Comparison of ENCODE assay signal across 21 mouse cellular contexts in genomic region chr1:92327141-92327540, GRCm38 (mm10).
A peak's percentile ranks its signal among the peaks of the same experiment; 100 is the strongest.
DNase-seq lines count a peak whose midpoint lies in the region; ATAC-seq and TF ChIP-seq lines count a peak whose summit lies in the region.
"Had no signal": no experiment of that assay in that cellular context is flagged by ENCODE, and none has a peak within 500 bp of the region (broad histone marks: within the 10 kb centered on the region; RNA-seq: fewer than 3 reads in every experiment).

No protein-coding gene starts in this region.

- H3K4me3 ChIP-seq in forebrain, embryonic 11.5 days (ENCODE audit: low read depth, low read length) = no peak overlapping the region
- no peak overlapping the region for H3K4me3 ChIP-seq in forebrain, embryonic 10.5 days
- H3K4me3 ChIP-seq in heart, embryonic 10.5 days = no peak overlapping the region
- H3K4me3 ChIP-seq in stomach, postnatal 0 days (ENCODE audit: low read depth, low read length) = no peak overlapping the region

- ATAC-seq in forebrain, embryonic 11.5 days (replicated peaks; ENCODE audit: low FRiP score) = no peak
- ATAC-seq in stomach, postnatal 0 days (ENCODE audit: low FRiP score, low TSS enrichment) = no peak
- ATAC-seq: activated CD4-positive, CD25-positive, alpha-beta regulatory T cell, adult 4 months; CD4-positive, CD25-positive, alpha-beta regulatory T cell, adult 4 months; Patski had no signal

- no peaks in the 10 kb centered on the region for H3K27me3 ChIP-seq in forebrain, embryonic 11.5 days (ENCODE audit: control insufficient read depth, insufficient read depth, low read length)
- H3K27me3 ChIP-seq in forebrain, embryonic 10.5 days (ENCODE audit: poor library complexity, severe bottlenecking) = no peaks in the 10 kb centered on the region
- H3K27me3 ChIP-seq in heart, embryonic 10.5 days (ENCODE audit: insufficient read depth, poor library complexity, severe bottlenecking) = no peaks in the 10 kb centered on the region; the same call in 1 of the 2 replicates
- no peaks in the 10 kb centered on the region for H3K27me3 ChIP-seq in stomach, postnatal 0 days (ENCODE audit: control insufficient read depth, insufficient read depth, low read length)
- H3K27me3 ChIP-seq: Patski had no signal

- no peak overlapping the region for H3K9ac ChIP-seq in forebrain, embryonic 11.5 days (ENCODE audit: low read length)
- H3K9ac ChIP-seq in stomach, postnatal 0 days (ENCODE audit: low read length) = no peak overlapping the region

- H3K27ac ChIP-seq in forebrain, embryonic 11.5 days (ENCODE audit: low read depth, low read length) = no peak overlapping the region
- H3K27ac ChIP-seq in forebrain, embryonic 10.5 days = no peak overlapping the region
- no peak overlapping the region for H3K27ac ChIP-seq in heart, embryonic 10.5 days
- H3K27ac ChIP-seq in stomach, postnatal 0 days (replicated peaks) = no peak overlapping the region

- peak; percentile 26 for DNase-seq in forebrain, embryonic 11.5 days (ENCODE audit: low spot score)
- no peak for DNase-seq in forebrain, embryonic 10.5 days (ENCODE audit: extremely low spot score, low spot score)
- DNase-seq in heart, adult 11 months = peak; percentile 60
- no peak for DNase-seq in heart, postnatal 25 days (ENCODE audit: low spot score)
- DNase-seq in heart, embryonic 10.5 days (ENCODE audit: low spot score) = peak; percentile 70
- no peak for DNase-seq in heart, postnatal 14 days
- DNase-seq in stomach, postnatal 0 days (ENCODE audit: low spot score) = peak; percentile 2
- no peak for DNase-seq in thymus, adult 18-20 months
- DNase-seq: adrenal gland, adult 2 months; adrenal gland, adult 8-10 months; adrenal gland, postnatal 10 days; adrenal gland, postnatal 14 days; adrenal gland, postnatal 25 days; adrenal gland, postnatal 36 days; B cell, adult 2 months; cerebellum, adult 11 months; cerebellum, adult 11-12 months had no signal

- intact Hi-C loops in heart, postnatal 25 days (cut with DNase I) = no loop called here
- intact Hi-C loops in heart, postnatal 14 days (cut with DNase I) = no loop called here

- no peak for TF ChIP-seq EP300 in stomach, postnatal 0 days (optimal IDR thresholded peaks at IDR 0.05)

- TF ChIP-seq CTCF in stomach, postnatal 0 days (IDR thresholded peaks at IDR 0.05; ENCODE audit: low read depth) = no peak

- H3K36me3 ChIP-seq in forebrain, embryonic 11.5 days (ENCODE audit: control insufficient read depth, insufficient read depth, low read length) = no peaks in the 10 kb centered on the region
- H3K36me3 ChIP-seq in forebrain, embryonic 10.5 days (replicated peaks) = no peaks in the 10 kb centered on the region
- H3K36me3 ChIP-seq in heart, embryonic 10.5 days = no peaks in the 10 kb centered on the region
- no peaks in the 10 kb centered on the region for H3K36me3 ChIP-seq in stomach, postnatal 0 days (ENCODE audit: control insufficient read depth, insufficient read depth, low read length)
- H3K36me3 ChIP-seq: G1E had no signal

- no peak overlapping the region for H3K4me2 ChIP-seq in forebrain, embryonic 11.5 days (ENCODE audit: low read depth, low read length, severe bottlenecking)
- H3K4me2 ChIP-seq in stomach, postnatal 0 days (replicated peaks; ENCODE audit: low read depth) = no peak overlapping the region

- H3K4me1 ChIP-seq in forebrain, embryonic 11.5 days (replicated peaks; ENCODE audit: control insufficient read depth, insufficient read depth, low read length) = no peaks in the 10 kb centered on the region
- H3K4me1 ChIP-seq in forebrain, embryonic 10.5 days = peaks cover 11% of the 10 kb centered on the region
- peaks cover 15% of the 10 kb centered on the region for H3K4me1 ChIP-seq in heart, embryonic 10.5 days
- no peaks in the 10 kb centered on the region for H3K4me1 ChIP-seq in stomach, postnatal 0 days (replicated peaks; ENCODE audit: control insufficient read depth, insufficient read depth)

- 88% methylated on average over 6 of the region's 6 CpGs for WGBS in forebrain, embryonic 11.5 days
- WGBS in forebrain, embryonic 10.5 days = 87% methylated on average over 6 of the region's 6 CpGs
- WGBS in heart, embryonic 10.5 days = 83% methylated on average over 6 of the region's 6 CpGs
- 82% methylated on average over 6 of the region's 6 CpGs for WGBS in stomach, postnatal 0 days

- no peaks in the 10 kb centered on the region for H3K9me3 ChIP-seq in forebrain, embryonic 11.5 days (ENCODE audit: control insufficient read depth, low read length)
- H3K9me3 ChIP-seq in forebrain, embryonic 10.5 days = no peaks in the 10 kb centered on the region
- no peaks in the 10 kb centered on the region for H3K9me3 ChIP-seq in heart, embryonic 10.5 days
- no peaks in the 10 kb centered on the region for H3K9me3 ChIP-seq in stomach, postnatal 0 days (ENCODE audit: control insufficient read depth, low read length)
- H3K9me3 ChIP-seq: G1E had no signal

Comparison
In these comparisons a context has a peak if more than half of its experiments do, and no peak if none do; other contexts are left out.
1. DNase-seq: peak in forebrain, embryonic 11.5 days (single experiment), heart, adult 11 months (single experiment), heart, embryonic 10.5 days (single experiment) and stomach, postnatal 0 days (single experiment); none in forebrain, embryonic 10.5 days (single experiment), heart, postnatal 25 days (single experiment), heart, postnatal 14 days (0 of 2) and thymus, adult 18-20 months (0 of 2).